Mouse (Mus musculus): Measurements from ENCODE around the gene Lrrc36. TPM values are rescaled to one million over a fixed set of nuclear protein-coding genes. Genes with fewer than 3 reads are reported as not detected.

The Lrrc36 gene
- polyA plus RNA-seq, 1 experiment from 2014 or later: 0.38 TPM

DNA sequence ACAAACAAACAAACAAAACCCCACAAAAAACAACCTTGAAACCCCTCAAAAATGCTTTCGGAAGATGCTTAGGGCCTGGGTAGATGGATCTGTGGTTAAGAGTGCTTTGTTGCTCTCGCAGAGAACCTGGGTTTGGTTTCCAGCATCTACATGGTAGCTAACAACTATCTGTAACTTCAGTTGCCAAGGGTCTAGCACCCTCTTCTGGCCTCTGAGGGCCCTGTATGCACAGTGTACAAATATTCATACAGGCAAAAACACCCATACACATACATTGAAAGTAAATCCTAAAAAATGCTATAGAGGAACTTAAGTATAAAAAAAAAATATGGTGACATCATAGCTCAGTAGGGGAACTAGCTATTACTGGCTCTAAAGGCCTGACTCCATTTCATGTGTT lies 29.3 kb upstream of the Lrrc36 start:
- Histone ChIP-seq H3K27ac (replicated peaks in 1 of 2; ENCODE audit: control insufficient read depth in 1 of 2, insufficient read depth in 1 of 2, low read depth in 2 of 2, low read length in 2 of 2) (no peak overlapping the region), H3K4me1 (ENCODE audit: control insufficient read depth in 2 of 2, insufficient read depth in 2 of 2, low read length in 2 of 2) (peaks cover 16 to 25% of the 10 kb centered on the region in 2 experiments), H3K27me3 (ENCODE audit: control insufficient read depth, insufficient read depth, low read length) (no peaks in the 10 kb centered on the region), H3K4me3 (ENCODE audit: control insufficient read depth in 1 of 2, insufficient read depth in 1 of 2, low read depth in 1 of 2, low read length in 2 of 2) (no peak overlapping the region), H3K9me3 (ENCODE audit: control insufficient read depth, low read length) (no peaks in the 10 kb centered on the region), H3K9ac (ENCODE audit: low read length) (no peak overlapping the region), H3K4me2 (ENCODE audit: low read length) (no peak overlapping the region), H3K36me3 (ENCODE audit: control insufficient read depth, insufficient read depth, low read length) (no peaks in the 10 kb centered on the region)
- 92% methylated on average over 2 of the region's 2 CpGs for WGBS
- no peak for ATAC-seq (ENCODE audit: insufficient number of reproducible peaks, insufficient read depth, low FRiP score, low read depth)

DNA sequence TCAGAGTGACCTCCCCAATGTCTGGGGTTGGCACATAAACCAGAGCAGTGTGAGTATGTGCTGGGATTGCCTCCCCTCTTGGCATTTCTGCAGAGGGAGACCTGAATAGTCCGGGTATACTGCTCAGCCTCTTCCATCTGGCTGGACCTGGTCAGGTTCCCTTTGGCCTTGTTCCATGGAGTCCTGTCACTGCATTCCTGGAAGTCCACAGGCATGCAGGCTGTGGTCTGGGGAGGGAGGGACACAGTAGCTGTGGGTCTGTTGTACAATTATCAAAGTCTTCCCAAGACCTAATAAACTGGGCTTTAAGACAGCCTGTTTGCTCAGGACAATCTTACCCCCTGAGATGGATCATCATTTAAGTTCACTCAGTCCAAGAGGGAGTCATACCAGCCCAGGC lies 26.2 kb upstream of the Lrrc36 start:
- 0 out of 2 replicates have a peak, but pooled peaks cover 7% of the 10 kb centered on the region for H3K27me3 ChIP-seq (ENCODE audit: control insufficient read depth, insufficient read depth, low read length)
- 5% methylated on average over 1 of the region's 1 CpGs for WGBS
- peak; percentile 67 for ATAC-seq (ENCODE audit: insufficient number of reproducible peaks, insufficient read depth, low FRiP score, low read depth)
- no peaks in the 10 kb centered on the region for H3K36me3 ChIP-seq (ENCODE audit: control insufficient read depth, insufficient read depth, low read length)
- 0 out of 4 replicates have a peak overlapping the region, but pooled peaks of 1 of the 2 experiments have one; percentile 11 for H3K27ac ChIP-seq (replicated peaks in 1 of 2; ENCODE audit: control insufficient read depth in 1 of 2, insufficient read depth in 1 of 2, low read depth in 2 of 2, low read length in 2 of 2)
- no peak overlapping the region for H3K4me2 ChIP-seq (ENCODE audit: low read length)
- no peak overlapping the region for H3K4me3 ChIP-seq (ENCODE audit: control insufficient read depth in 1 of 2, insufficient read depth in 1 of 2, low read depth in 1 of 2, low read length in 2 of 2)
- no peak overlapping the region for H3K9ac ChIP-seq (ENCODE audit: low read length)
- H3K4me1 ChIP-seq (ENCODE audit: control insufficient read depth in 2 of 2, insufficient read depth in 2 of 2, low read length in 2 of 2): peaks cover 15 to 23% of the 10 kb centered on the region in 2 experiments
- no peaks in the 10 kb centered on the region for H3K9me3 ChIP-seq (ENCODE audit: control insufficient read depth, low read length)

DNA sequence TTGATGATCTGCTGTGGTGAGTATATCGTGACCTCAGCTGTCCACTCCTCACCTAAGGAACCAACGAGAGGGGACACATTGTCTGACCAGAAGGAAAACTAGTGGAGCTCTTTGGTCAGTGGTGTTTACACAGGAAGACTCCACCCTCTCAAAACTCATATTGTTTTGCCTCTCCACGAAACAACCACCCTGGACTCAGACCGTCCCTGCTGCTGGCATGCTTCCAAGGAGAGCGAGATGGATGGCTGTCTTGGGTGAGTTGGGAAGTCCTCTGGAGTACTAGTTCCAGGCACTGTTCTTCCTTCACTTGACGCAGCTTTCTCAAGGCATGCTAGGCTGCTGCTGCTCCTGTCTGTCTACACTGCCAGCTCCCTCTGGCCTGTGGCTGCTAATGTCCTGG lies 24.3 kb upstream of the Lrrc36 start:
- Histone ChIP-seq H3K9ac (ENCODE audit: low read length) (no peak overlapping the region), H3K36me3 (ENCODE audit: control insufficient read depth, insufficient read depth, low read length) (no peaks in the 10 kb centered on the region), H3K27me3 (ENCODE audit: control insufficient read depth, insufficient read depth, low read length) (peaks cover 7% of the 10 kb centered on the region; the same call in 1 of the 2 replicates), H3K4me2 (ENCODE audit: low read length) (no peak overlapping the region), H3K4me1 (ENCODE audit: control insufficient read depth in 2 of 2, insufficient read depth in 2 of 2, low read length in 2 of 2) (peaks cover 15 to 23% of the 10 kb centered on the region in 2 experiments), H3K9me3 (ENCODE audit: control insufficient read depth, low read length) (no peaks in the 10 kb centered on the region), H3K4me3 (ENCODE audit: control insufficient read depth in 1 of 2, insufficient read depth in 1 of 2, low read depth in 1 of 2, low read length in 2 of 2) (no peak overlapping the region), H3K27ac (replicated peaks in 1 of 2; ENCODE audit: control insufficient read depth in 1 of 2, insufficient read depth in 1 of 2, low read depth in 2 of 2, low read length in 2 of 2) (no peak overlapping the region)
- ATAC-seq (ENCODE audit: insufficient number of reproducible peaks, insufficient read depth, low FRiP score, low read depth): no peak
- 56% methylated on average over 6 of the region's 6 CpGs for WGBS

DNA sequence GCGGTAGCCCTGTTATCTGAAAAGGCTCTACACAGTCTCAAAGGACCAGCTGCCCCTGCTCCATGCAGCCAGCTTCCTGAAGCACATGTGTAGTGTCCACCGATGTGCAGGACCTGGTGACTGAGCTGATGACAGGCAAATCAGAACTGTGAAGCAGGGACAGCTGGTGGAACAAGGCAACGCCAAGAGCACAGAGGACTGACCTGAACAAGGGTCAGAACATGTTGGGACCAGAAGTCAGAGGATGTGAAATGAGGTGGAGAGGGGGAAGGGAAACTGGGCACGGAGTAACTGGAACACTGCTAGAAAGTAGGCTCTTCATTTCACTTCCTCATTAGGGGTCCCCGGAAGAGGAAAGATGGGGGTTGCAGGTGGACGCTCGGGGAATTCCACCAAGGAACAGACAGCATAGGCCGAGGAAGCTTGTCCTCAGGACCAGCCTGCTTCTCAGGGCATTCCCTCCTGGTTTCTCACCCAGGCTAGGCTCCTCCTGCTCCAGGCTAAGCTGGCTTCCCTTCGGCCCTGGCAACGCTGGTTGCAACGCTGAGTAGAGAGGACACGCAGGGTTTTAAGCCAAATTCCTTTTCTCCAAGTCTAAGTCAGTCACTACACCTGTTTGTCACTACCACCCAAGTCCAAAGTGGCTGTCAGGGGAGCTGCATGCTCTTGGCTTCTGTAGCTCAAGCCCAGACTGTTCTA lies 20.1 kb upstream of the Lrrc36 start:
- Histone ChIP-seq H3K27me3 (ENCODE audit: control insufficient read depth, insufficient read depth, low read length) (peaks cover 32% of the 10 kb centered on the region), H3K27ac (replicated peaks in 1 of 2; ENCODE audit: control insufficient read depth in 1 of 2, insufficient read depth in 1 of 2, low read depth in 2 of 2, low read length in 2 of 2) (no peak overlapping the region), H3K9me3 (ENCODE audit: control insufficient read depth, low read length) (no peaks in the 10 kb centered on the region), H3K9ac (ENCODE audit: low read length) (no peak overlapping the region), H3K4me2 (ENCODE audit: low read length) (no peak overlapping the region), H3K4me1 (ENCODE audit: control insufficient read depth in 2 of 2, insufficient read depth in 2 of 2, low read length in 2 of 2) (peaks cover 0 to under 1% of the 10 kb centered on the region in 2 experiments; a peak in 1 of 4 replicates), H3K36me3 (ENCODE audit: control insufficient read depth, insufficient read depth, low read length) (no peaks in the 10 kb centered on the region), H3K4me3 (ENCODE audit: control insufficient read depth in 1 of 2, insufficient read depth in 1 of 2, low read depth in 1 of 2, low read length in 2 of 2) (no peak overlapping the region)
- no peak for ATAC-seq (ENCODE audit: insufficient number of reproducible peaks, insufficient read depth, low FRiP score, low read depth)
- WGBS: 59% methylated on average over 12 of the region's 12 CpGs

DNA sequence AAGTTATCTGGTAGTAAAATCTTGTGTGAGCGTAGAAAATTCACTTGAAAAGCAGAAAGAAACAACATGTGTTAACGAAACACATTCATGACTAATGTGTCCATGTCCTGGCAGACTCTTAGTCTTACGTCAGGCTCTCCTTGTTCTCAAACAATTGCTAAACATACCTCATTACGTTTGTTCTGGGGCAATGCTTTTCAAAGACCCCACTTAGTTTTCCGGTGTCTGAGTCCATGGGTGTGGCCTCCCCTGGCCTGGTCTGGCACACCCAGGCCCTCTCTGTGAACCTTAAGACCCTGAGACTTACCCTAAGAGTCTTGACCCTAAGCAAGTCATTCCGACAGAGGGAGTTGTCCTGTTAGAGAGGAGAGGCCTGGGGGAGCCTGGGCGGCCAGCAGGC lies 19.5 kb upstream of the Lrrc36 start:
- H3K36me3 ChIP-seq (ENCODE audit: control insufficient read depth, insufficient read depth, low read length): no peaks in the 10 kb centered on the region
- no peak overlapping the region for H3K4me2 ChIP-seq (ENCODE audit: low read length)
- H3K9me3 ChIP-seq (ENCODE audit: control insufficient read depth, low read length): no peaks in the 10 kb centered on the region
- H3K27ac ChIP-seq (replicated peaks in 1 of 2; ENCODE audit: control insufficient read depth in 1 of 2, insufficient read depth in 1 of 2, low read depth in 2 of 2, low read length in 2 of 2): no peak overlapping the region
- no peak overlapping the region for H3K4me3 ChIP-seq (ENCODE audit: control insufficient read depth in 1 of 2, insufficient read depth in 1 of 2, low read depth in 1 of 2, low read length in 2 of 2)
- H3K4me1 ChIP-seq (ENCODE audit: control insufficient read depth in 2 of 2, insufficient read depth in 2 of 2, low read length in 2 of 2): no peaks in the 10 kb centered on the region
- no peak for ATAC-seq (ENCODE audit: insufficient number of reproducible peaks, insufficient read depth, low FRiP score, low read depth)
- peaks cover 35% of the 10 kb centered on the region for H3K27me3 ChIP-seq (ENCODE audit: control insufficient read depth, insufficient read depth, low read length)
- 69% methylated on average over 7 of the region's 7 CpGs for WGBS
- H3K9ac ChIP-seq (ENCODE audit: low read length): no peak overlapping the region

DNA sequence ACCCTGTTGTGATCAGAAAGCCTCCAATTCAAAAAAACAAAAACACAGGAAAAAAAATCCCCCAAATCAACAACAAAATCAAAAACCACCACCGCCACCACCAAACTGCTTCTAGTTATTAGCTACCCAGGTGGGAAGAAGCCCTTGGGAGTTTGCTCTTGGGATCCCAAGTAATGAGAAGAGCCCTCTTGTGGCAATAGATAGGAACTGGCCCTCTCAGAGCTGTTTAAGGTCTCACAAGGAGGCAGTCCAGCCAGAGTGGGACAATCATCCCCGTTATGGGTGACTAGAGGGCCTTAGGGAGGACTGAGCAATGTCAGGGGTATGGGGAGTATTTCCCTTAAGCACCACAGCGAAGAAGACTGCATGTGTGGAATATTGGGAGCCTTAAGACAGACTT lies 15.6 kb upstream of the Lrrc36 start:
- Histone ChIP-seq H3K27ac (replicated peaks in 1 of 2; ENCODE audit: control insufficient read depth in 1 of 2, insufficient read depth in 1 of 2, low read depth in 2 of 2, low read length in 2 of 2) (no peak overlapping the region), H3K36me3 (ENCODE audit: control insufficient read depth, insufficient read depth, low read length) (no peaks in the 10 kb centered on the region), H3K4me2 (ENCODE audit: low read length) (no peak overlapping the region), H3K9ac (ENCODE audit: low read length) (no peak overlapping the region), H3K27me3 (ENCODE audit: control insufficient read depth, insufficient read depth, low read length) (peaks cover 28% of the 10 kb centered on the region), H3K9me3 (ENCODE audit: control insufficient read depth, low read length) (0 out of 2 replicates have a peak, but pooled peaks cover 5% of the 10 kb centered on the region), H3K4me3 (ENCODE audit: control insufficient read depth in 1 of 2, insufficient read depth in 1 of 2, low read depth in 1 of 2, low read length in 2 of 2) (no peak overlapping the region), H3K4me1 (ENCODE audit: control insufficient read depth in 2 of 2, insufficient read depth in 2 of 2, low read length in 2 of 2) (no peaks in the 10 kb centered on the region)
- WGBS: 31% methylated on average over 3 of the region's 3 CpGs
- ATAC-seq (ENCODE audit: insufficient number of reproducible peaks, insufficient read depth, low FRiP score, low read depth): no peak

DNA sequence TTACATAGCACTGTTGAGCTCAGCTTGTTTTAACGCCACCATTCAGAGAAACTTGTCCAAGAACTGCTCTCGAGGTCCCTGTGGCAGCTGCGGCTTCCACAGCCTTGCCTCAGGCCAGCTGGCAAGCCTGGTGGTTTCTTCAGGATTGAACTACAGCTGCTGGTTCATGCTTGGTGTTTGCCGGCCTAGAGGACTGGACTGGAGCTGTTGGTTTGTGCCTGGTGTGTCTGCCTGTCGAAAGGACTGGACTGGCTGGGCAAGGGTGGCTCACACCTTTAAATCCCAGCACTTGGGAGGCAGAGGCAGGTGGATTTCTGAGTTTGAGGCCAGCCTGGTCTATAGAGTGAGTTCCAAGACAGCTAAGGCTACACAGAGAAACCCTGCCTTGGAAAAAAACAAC lies 13.4 kb upstream of the Lrrc36 start:
- Histone ChIP-seq H3K9ac (ENCODE audit: low read length) (no peak overlapping the region), H3K27ac (replicated peaks in 1 of 2; ENCODE audit: control insufficient read depth in 1 of 2, insufficient read depth in 1 of 2, low read depth in 2 of 2, low read length in 2 of 2) (no peak overlapping the region), H3K4me2 (ENCODE audit: low read length) (no peak overlapping the region), H3K36me3 (ENCODE audit: control insufficient read depth, insufficient read depth, low read length) (no peaks in the 10 kb centered on the region), H3K4me1 (ENCODE audit: control insufficient read depth in 2 of 2, insufficient read depth in 2 of 2, low read length in 2 of 2) (no peaks in the 10 kb centered on the region), H3K9me3 (ENCODE audit: control insufficient read depth, low read length) (0 out of 2 replicates have a peak, but pooled peaks cover 5% of the 10 kb centered on the region), H3K27me3 (ENCODE audit: control insufficient read depth, insufficient read depth, low read length) (peaks cover 19% of the 10 kb centered on the region; the same call in 1 of the 2 replicates), H3K4me3 (ENCODE audit: control insufficient read depth in 1 of 2, insufficient read depth in 1 of 2, low read depth in 1 of 2, low read length in 2 of 2) (no peak overlapping the region)
- WGBS: 80% methylated on average over 5 of the region's 5 CpGs
- ATAC-seq (ENCODE audit: insufficient number of reproducible peaks, insufficient read depth, low FRiP score, low read depth): no peak

DNA sequence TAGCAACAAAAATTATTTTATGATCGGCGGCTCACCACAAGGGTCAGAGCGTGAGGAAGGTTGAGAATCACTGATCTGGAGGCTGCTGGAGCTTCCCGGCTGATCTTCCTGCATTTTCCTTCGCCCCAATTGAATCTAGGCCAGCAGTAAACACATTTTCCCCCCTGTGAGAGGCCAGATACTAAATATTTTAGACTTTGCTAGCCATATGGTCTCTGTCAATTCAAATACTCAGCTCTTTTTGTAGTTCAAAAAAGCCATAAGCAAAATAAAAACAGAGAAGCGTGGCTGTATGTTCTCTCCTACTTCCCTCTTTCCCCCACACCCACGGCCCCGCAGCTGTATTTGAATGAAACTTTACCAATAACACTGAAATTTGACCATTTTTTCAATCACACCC lies 9.9 kb upstream of the Lrrc36 start:
- Histone ChIP-seq H3K9me3 (ENCODE audit: control insufficient read depth, low read length) (0 out of 2 replicates have a peak, but pooled peaks cover 5% of the 10 kb centered on the region), H3K27ac (replicated peaks in 1 of 2; ENCODE audit: control insufficient read depth in 1 of 2, insufficient read depth in 1 of 2, low read depth in 2 of 2, low read length in 2 of 2) (no peak overlapping the region), H3K4me3 (ENCODE audit: control insufficient read depth in 1 of 2, insufficient read depth in 1 of 2, low read depth in 1 of 2, low read length in 2 of 2) (no peak overlapping the region), H3K36me3 (ENCODE audit: control insufficient read depth, insufficient read depth, low read length) (no peaks in the 10 kb centered on the region), H3K4me1 (ENCODE audit: control insufficient read depth in 2 of 2, insufficient read depth in 2 of 2, low read length in 2 of 2) (no peaks in the 10 kb centered on the region), H3K4me2 (ENCODE audit: low read length) (no peak overlapping the region), H3K9ac (ENCODE audit: low read length) (no peak overlapping the region), H3K27me3 (ENCODE audit: control insufficient read depth, insufficient read depth, low read length) (peaks cover 1% of the 10 kb centered on the region; the same call in 1 of the 2 replicates)
- ATAC-seq (ENCODE audit: insufficient number of reproducible peaks, insufficient read depth, low FRiP score, low read depth): no peak
- WGBS: 83% methylated on average over 8 of the region's 8 CpGs
